Mouse (Mus musculus) bone marrow macrophage, adult 2 months (primary cell): ENCODE results near the gene Ak8.

Experiments
- CTCF ChIP-seq: IDR thresholded peaks from 2 replicates; pipeline ENCODE4 v1.5.1; 2012; ENCODE audit warnings: low read depth, mild to moderate bottlenecking, low read length, moderate library complexity
- POLR2A ChIP-seq: IDR thresholded peaks from 2 replicates; pipeline ENCODE4 v1.6.1; 2012; ENCODE audit warnings: mild to moderate bottlenecking, low read depth, low read length, borderline replicate concordance

DNA sequence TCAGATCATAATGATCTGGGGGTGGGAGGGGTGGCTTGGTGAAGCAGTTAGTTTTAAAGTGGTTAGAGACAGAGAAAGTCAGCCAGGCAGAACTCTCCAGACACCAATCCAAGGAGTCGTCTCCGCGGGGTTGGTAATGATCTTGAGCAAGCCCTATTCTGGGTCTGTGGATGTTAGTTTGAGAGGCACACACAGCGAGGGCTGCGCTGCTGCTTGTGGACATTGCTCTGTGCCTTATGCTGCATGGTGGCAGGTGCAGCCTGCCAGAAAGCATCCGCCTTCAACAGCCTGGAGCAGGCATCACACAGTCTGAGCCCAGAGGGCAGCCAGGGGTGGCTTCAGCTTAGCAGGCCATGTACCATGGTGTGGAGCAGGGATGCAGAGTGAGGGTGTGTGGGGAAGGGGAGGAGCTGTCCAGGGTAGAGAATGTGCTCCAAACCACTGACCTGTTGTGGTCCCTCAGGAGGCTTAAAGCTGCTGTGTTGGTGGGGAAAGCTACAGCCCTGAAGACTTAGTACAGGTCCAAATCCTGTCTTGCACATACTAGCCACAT is 87.2 kb downstream of the Ak8 start:
- no peak for TF ChIP-seq POLR2A
- no peak for TF ChIP-seq CTCF
